Mouse (Mus musculus) left cerebral cortex, postnatal 4 days (tissue): Measurements from ENCODE around the gene Apol9a. TPM values are rescaled to one million over a fixed set of nuclear protein-coding genes. Genes with fewer than 3 reads are reported as not detected.

Source experiments
- DNase-seq: peaks from one replicate; pipeline ENCODE4 v3.0.0-alpha.2; 2022
- intact Hi-C: fragments of 180-260 bp; cut with DNase I; formaldehyde crosslinking; loops from one replicate; pipeline ENCODE4 v1.15.1; 2025
- total RNA-seq, 2 experiments: library from RNA; stranded (reverse); gene quantifications; 2 replicates each; pipeline ENCODE4 v1.2.3; 2021

Gene Apol9a
- total RNA-seq, 2 experiments from 2014 or later, result 0.22 TPM; not detected in 1

GRCm38 (mm10) chr15:77379921-77380320, 31.0 kb downstream of the Apol9a start:
- no peak for DNase-seq
- intact Hi-C loops, result no loop called here

DNA sequence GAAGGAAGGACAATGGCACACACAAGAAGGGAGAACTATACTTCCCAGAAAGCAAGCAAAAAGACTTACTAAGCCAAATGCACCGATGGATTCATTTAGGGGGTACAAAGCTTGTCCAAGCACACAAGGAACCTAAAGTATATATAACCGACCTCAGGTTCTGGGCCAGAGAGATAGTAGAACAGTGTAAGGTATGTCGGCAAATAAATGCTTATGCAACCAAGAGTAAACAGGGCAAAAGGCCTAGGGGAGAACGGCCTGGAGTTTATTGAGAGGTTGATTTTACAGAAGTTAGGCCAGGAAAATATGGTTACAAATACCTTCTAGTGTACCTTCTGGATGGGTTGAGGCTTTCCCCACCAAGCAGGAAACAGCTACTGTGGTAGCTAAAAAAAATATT, 33.5 kb downstream of the Apol9a start:
- no peak for DNase-seq
- intact Hi-C loops, result no loop called here

DNA sequence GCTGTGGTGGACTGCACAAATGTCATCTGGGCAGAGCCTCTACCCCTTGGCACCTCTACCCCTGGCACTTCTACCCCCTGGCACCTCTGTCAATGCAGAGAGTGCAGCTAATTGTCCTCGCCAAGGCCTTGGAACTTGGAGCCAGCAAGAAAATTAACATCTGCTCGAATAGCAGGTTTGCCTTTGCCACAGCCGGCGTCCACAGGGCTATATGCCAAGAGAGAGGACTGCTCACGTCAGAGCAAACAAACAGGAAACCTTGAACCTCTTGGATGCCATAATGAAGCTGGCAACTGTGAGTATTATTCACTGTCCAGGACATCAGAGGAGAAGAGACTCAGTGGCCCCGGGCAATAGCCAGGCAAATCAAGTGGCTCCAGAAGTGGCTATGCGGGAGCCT, 34.0 kb downstream of the Apol9a start:
- intact Hi-C loops, result no loop called here
- DNase-seq, result peak; percentile 81

GRCm38 (mm10) chr15:77370588-77370987, 40.3 kb downstream of the Apol9a start:
- intact Hi-C loops, result no loop called here
- DNase-seq, result no peak

GRCm38 (mm10) chr15:77369981-77370380, 41.0 kb downstream of the Apol9a start:
- intact Hi-C loops, result loop anchor here (10.0 kb wide), 1 partner anchor 295 kb away; no protein-coding TSS in a partner anchor

GRCm38 (mm10) chr15:77368818-77369320, 42.1 kb downstream of the Apol9a start:
- DNase-seq, result no peak
- intact Hi-C loops, result loop anchor here (10.0 kb wide), 1 partner anchor 294 kb away; no protein-coding TSS in a partner anchor

More at GRCm38 (mm10) chr15:77369981-77370380, 41.0 kb downstream of the Apol9a start:
- DNase-seq, result no peak

DNA sequence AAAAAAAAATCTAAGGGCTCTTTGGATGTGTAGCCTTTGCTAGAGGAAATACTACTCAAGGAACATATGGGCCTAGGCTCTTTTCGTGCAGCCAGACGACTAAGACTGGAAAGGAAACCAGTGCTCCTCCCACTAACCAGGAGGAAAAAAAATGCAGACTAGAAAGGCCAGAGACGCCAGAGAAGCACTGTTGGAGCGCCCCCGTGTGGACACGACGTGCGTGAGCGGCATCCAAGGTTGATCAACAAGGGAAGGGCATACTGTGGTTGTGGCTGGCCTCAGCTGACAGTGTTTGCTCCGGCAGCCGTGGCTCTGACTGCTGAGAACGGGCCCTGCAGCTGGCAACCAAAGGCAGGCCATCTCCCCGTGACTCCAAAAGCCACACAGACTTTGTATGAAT, 42.8 kb downstream of the Apol9a start:
- peak; percentile 96 for DNase-seq
- intact Hi-C loops, result loop anchor here (10.0 kb wide), 1 partner anchor 293 kb away; no protein-coding TSS in a partner anchor

GRCm38 (mm10) chr15:77367504-77367903, 43.4 kb downstream of the Apol9a start:
- intact Hi-C loops, result loop anchor here (10.0 kb wide), 1 partner anchor 293 kb away; no protein-coding TSS in a partner anchor
- no peak for DNase-seq

DNA sequence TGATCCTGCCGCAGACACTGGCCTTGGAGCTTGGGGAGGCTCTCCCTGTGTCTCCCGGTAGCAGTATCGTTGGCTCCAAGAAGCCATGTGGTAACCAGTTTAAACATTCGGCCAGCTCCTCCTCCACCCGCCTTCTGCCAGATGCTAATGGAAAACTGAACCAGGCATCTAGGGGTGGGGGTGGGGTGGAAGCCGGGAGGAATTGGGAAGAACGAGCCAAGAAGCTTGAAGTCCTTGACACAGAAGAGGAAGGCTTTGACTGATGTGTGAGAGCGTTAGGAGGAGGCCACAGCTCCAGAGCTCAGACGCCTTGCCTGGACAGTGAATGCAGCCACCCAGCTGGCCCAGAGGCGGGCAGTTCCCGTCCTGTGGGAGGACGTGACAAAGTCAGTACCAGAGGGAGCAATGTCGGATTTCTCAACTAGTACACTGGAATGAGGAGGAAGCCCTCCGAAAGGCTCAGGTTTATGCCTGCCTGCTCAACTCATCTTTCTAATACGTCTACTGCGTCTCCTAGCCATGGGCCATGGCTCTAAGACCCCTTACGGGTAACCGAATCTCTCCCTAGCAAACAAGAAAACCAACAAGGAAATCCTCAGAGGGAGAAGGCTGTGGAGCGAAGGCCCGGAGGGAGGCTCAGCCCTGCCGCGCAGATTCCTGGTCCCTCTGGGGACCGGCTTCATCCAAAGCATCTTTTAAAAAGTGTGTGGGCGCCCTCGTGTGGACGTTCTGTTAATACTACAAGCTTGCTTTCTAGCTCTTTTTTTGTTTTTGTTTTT, 44.0 kb downstream of the Apol9a start:
- DNase-seq, result peak; percentile 92
- intact Hi-C loops, result loop anchor here (10.0 kb wide), 1 partner anchor 292 kb away; no protein-coding TSS in a partner anchor

DNA sequence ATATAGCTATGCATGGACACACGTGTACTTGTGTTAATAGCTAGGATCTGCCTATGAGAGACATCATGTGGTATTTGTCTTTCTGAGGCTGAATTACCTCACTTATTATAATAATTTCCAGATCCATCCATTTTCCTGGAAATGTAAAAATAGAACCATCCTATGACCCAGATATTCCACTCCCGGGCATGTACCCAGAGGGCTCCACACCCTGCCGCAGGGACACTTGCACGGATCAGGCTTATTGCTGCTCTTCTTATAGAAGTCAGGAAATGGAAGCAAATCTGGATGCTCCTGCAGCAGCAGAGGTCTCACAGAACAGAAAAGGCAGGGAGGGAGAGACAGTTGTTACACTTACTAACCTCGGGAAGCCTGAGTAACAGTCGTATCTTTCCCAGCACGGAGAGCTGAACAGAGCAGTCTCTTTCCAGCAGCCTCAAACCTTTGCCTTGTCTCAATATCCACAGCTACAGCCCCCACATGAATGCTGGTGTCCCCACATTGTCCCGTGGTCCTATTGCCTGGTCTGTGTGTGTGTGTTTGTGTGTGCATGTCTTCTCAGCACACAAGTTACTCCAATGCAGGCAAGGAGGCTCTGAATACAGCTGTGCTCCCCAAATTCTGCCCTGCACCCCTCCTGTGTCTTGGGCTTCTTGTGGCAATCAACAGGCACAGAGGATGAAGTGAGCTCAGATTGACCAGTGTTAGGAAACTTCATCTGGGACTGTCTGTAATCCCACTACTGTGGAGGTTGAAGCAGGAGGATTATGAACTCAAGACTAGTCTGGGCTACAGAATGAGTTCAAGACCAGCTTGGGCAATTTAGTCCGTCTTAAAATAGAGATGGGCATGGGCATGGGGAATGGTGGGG, 45.0 kb downstream of the Apol9a start:
- intact Hi-C loops, result loop anchor here (10.0 kb wide), 1 partner anchor 291 kb away; no protein-coding TSS in a partner anchor
- DNase-seq, result no peak

- no peak for DNase-seq
Observed at GRCm38 (mm10) chr15:77364026-77364425, 46.9 kb downstream of the Apol9a start.

DNA sequence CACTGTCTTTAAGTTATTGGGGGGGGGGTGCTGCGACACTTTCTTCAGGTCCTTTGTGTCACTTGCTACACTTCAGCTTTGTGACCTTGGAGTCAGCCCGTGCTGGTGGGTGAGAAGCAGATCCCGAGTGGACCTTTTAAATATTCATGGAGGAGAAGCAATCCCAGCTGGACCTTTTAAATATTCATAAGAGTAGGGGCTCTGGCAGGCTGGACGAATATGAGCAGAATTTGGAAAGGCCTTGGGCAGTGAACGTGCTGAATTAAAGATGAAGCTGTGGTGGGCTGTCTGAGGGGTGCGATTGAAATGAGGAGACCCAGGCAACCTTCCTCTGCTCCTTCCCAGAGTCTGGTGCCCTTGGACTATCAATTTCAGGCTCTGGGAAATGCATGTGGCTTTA, 47.4 kb downstream of the Apol9a start:
- intact Hi-C loops, result loop anchor here (10.0 kb wide), 1 partner anchor 289 kb away; no protein-coding TSS in a partner anchor
- DNase-seq, result no peak

More at GRCm38 (mm10) chr15:77364026-77364425, 46.9 kb downstream of the Apol9a start:
- intact Hi-C loops, result loop anchor here (10.0 kb wide), 1 partner anchor 289 kb away; no protein-coding TSS in a partner anchor

DNA sequence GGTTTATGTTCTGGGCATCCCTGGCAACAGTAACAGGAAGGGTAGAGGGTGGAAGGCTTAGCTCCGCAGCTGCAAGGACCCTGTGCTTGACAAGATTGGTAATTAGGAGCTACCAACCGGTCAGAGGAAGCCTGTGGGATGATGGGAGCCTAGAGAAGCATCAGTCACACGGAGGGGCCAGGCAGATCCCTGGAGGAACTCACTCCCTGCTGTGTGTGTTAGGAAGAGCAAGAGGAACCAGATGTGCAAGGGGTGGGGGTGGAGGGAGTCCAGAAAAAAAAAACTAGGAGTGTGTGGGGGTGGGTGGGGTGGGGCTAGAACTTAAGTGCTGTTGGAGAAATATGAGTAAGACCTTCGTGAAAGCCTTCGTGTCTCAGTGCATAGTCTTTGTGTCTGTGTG, 48.0 kb downstream of the Apol9a start:
- intact Hi-C loops, result loop anchor here (10.0 kb wide), 1 partner anchor 288 kb away; no protein-coding TSS in a partner anchor
- DNase-seq, result no peak

DNA sequence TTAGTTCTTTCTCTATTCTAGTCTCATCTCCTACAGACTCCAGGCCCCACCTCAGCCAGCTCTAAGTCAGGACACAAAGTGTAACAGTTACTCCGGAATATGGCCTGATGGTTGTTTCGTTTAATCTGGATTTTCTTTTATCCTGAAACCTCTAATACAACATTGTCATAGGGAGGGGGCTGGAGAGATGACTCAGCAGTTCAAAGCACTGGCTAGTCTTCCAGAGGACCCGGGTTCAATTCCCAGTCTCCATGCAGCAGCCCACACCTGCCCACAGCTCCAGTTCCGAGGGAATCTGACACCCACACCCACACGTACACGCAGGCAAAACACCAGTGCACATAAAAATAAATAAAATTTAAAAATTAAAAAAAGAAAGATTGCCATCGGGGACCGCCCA, 51.0 kb downstream of the Apol9a start:
- DNase-seq, result no peak
- intact Hi-C loops, result loop anchor here (10.0 kb wide), 1 partner anchor 285 kb away; no protein-coding TSS in a partner anchor

- intact Hi-C loops, result no loop called here
- no peak for DNase-seq
Observed at GRCm38 (mm10) chr15:77359486-77359885, 51.4 kb downstream of the Apol9a start.

- no peak for DNase-seq
- intact Hi-C loops, result no loop called here
Observed at GRCm38 (mm10) chr15:77359084-77359483, 51.9 kb downstream of the Apol9a start.

GRCm38 (mm10) chr15:77358320-77359040, 52.5 kb downstream of the Apol9a start:
- DNase-seq, result peak; percentile 93
- intact Hi-C loops, result no loop called here

DNA sequence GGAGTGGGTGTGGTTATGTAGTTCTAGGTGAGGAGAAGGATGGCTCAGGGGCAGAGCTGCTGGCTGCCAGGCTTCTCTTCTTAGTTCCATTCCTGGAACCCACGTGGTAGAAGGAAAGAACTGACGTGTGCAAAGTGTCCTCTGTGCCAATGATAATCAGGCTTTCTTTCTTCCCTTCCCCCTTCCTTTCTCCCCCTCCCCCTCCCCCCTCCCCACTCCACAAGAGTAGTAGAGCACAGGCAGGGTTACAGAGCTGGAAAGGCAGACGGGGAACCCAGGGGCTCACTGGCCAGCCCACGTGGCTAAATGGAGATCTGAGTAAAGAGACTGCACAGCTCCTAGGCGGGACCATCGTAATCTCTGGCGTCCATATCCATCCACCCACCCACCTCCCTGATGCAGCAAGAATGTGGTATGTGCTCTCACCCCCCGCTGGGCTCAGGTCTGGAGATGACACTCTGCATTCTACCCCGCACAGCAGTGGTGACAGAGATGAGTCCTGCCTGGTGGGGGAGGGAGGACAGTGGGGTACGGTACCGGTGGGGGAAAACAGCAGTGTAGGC, 54.6 kb downstream of the Apol9a start:
- DNase-seq, result no peak
- intact Hi-C loops, result no loop called here

DNA sequence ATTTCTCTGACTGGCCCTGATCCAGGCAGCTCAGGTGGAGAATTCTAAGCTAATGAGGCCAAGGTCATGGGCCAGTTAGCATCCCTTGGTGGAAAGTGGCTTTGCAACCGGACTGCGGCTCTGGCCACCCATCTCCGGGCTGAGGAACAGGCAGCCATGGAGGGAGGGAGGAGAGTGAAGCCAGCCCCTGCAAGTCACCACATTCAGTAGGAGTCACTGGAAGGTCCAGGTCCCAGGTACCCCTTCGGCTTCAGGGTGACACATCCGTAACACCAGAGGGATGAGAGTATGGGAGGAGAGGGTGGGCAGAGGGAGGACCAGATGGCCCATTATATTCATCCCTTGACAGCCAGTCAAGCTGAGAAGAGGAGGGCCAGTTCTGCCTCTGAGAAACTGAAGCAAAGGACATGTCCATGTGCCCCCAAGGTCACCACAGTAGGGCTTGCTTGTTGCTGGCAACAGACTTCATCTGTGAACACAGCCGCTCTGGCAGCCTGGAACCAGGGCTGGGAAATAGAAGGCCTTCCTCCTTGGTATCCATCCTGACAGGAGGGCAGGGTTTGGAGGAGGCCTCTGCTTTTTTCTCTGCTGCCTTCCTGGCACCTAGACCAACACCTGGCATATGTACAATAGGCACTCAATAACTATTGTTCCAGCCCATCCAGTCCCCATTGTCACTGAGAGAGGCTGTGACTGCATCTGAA, 55.9 kb downstream of the Apol9a start:
- intact Hi-C loops, result no loop called here
- DNase-seq, result peak; percentile 74
